Comparison of ENCODE assay signal across 30 mouse cellular contexts in genomic region chr6:29941036-29941435, GRCm38 (mm10). TPM values are rescaled to one million over a fixed set of nuclear protein-coding genes. Genes with fewer than 3 reads are reported as not detected.
DNase-seq lines count a peak whose midpoint lies in the region; ATAC-seq and TF ChIP-seq lines count a peak whose summit lies in the region.
"Had no signal": no experiment of that assay in that cellular context is flagged by ENCODE, and none has a peak within 500 bp of the region (broad histone marks: within the 10 kb centered on the region; RNA-seq: fewer than 3 reads in every experiment).

No protein-coding gene starts in this region.

- no peak overlapping the region for H3K9ac ChIP-seq in heart, embryonic 15.5 days
- no peak overlapping the region for H3K9ac ChIP-seq in liver, embryonic 12.5 days
- no peak overlapping the region for H3K9ac ChIP-seq in kidney, embryonic 15.5 days
- H3K9ac ChIP-seq: hindbrain, embryonic 13.5 days; limb, embryonic 15.5 days; liver, embryonic 14.5 days; neural tube, embryonic 15.5 days had no signal

- peaks cover 10% of the 10 kb centered on the region for H3K4me1 ChIP-seq in heart, embryonic 15.5 days (replicated peaks)
- H3K4me1 ChIP-seq in liver, embryonic 12.5 days = no peaks in the 10 kb centered on the region
- H3K4me1 ChIP-seq in kidney, embryonic 15.5 days = no peaks in the 10 kb centered on the region
- H3K4me1 ChIP-seq: hindbrain, embryonic 13.5 days; limb, embryonic 15.5 days; neural tube, embryonic 15.5 days had no signal

- no peaks in the 10 kb centered on the region for H3K79me2 ChIP-seq in myocyte (ENCODE audit: control insufficient read depth, insufficient read depth)

- H3K36me3 ChIP-seq in heart, embryonic 15.5 days = peaks cover 69% of the 10 kb centered on the region
- peaks cover 3% of the 10 kb centered on the region for H3K36me3 ChIP-seq in myocyte (ENCODE audit: control insufficient read depth, insufficient read depth)
- H3K36me3 ChIP-seq in liver, embryonic 12.5 days = no peaks in the 10 kb centered on the region
- H3K36me3 ChIP-seq in kidney, embryonic 15.5 days = no peaks in the 10 kb centered on the region
- H3K36me3 ChIP-seq: hindbrain, embryonic 13.5 days; limb, embryonic 15.5 days; neural tube, embryonic 15.5 days had no signal

- peak; percentile 61 for DNase-seq in gastrocnemius, adult 18-20 months (ENCODE audit: low spot score)
- DNase-seq in gastrocnemius, postnatal 36 days = no peak
- DNase-seq in heart, postnatal 14 days = no peak
- peak; percentile 17 for DNase-seq in NIH3T3 (ENCODE audit: low read depth)
- DNase-seq: adrenal gland, adult 2 months; cerebellum, adult 8-10 months; cerebellum, postnatal 25 days; heart, postnatal 36 days; lung, adult 2 months; midbrain, embryonic 14.5 days; retina, postnatal 1 day; right cerebral cortex, postnatal 14 days; thymus, postnatal 14 days had no signal

- WGBS in heart, embryonic 15.5 days = 51% methylated on average over 2 of the region's 2 CpGs
- WGBS in liver, embryonic 12.5 days (ENCODE audit: insufficient replicate concordance) = 72% methylated on average over 2 of the region's 2 CpGs
- WGBS in kidney, embryonic 15.5 days = 84% methylated on average over 2 of the region's 2 CpGs

- intact Hi-C loops in gastrocnemius, postnatal 36 days (cut with DNase I) = no loop called here
- intact Hi-C loops in heart, postnatal 14 days (cut with DNase I) = no loop called here

- no peak overlapping the region for H3ac ChIP-seq in myocyte (ENCODE audit: control insufficient read depth, insufficient read length)

- no peak for TF ChIP-seq POLR2A in myocyte (IDR thresholded peaks at IDR 0.05; ENCODE audit: insufficient read length, low read depth)

- H3K4me2 ChIP-seq in heart, embryonic 15.5 days = no peak overlapping the region
- H3K4me2 ChIP-seq in myocyte (ENCODE audit: low read depth) = peak overlapping the region; percentile 93
- H3K4me2 ChIP-seq in liver, embryonic 12.5 days = no peak overlapping the region
- H3K4me2 ChIP-seq in kidney, embryonic 15.5 days = no peak overlapping the region
- H3K4me2 ChIP-seq: heart, embryonic 11.5 days; hindbrain, embryonic 13.5 days; limb, embryonic 15.5 days; neural tube, embryonic 15.5 days had no signal

- no peaks in the 10 kb centered on the region for H3K9me3 ChIP-seq in heart, embryonic 15.5 days (replicated peaks)
- no peaks in the 10 kb centered on the region for H3K9me3 ChIP-seq in liver, embryonic 12.5 days (replicated peaks)
- no peaks in the 10 kb centered on the region for H3K9me3 ChIP-seq in kidney, embryonic 15.5 days (replicated peaks)
- H3K9me3 ChIP-seq: hindbrain, embryonic 13.5 days; limb, embryonic 15.5 days; neural tube, embryonic 15.5 days had no signal

- no peaks in the 10 kb centered on the region for H3K27me3 ChIP-seq in heart, embryonic 15.5 days
- H3K27me3 ChIP-seq in myocyte (ENCODE audit: control insufficient read depth, insufficient read depth, insufficient read length) = no peaks in the 10 kb centered on the region
- H3K27me3 ChIP-seq in liver, embryonic 12.5 days (replicated peaks) = no peaks in the 10 kb centered on the region
- no peaks in the 10 kb centered on the region for H3K27me3 ChIP-seq in kidney, embryonic 15.5 days
- H3K27me3 ChIP-seq: hindbrain, embryonic 13.5 days; limb, embryonic 15.5 days; neural tube, embryonic 15.5 days had no signal

- H3K4me3 ChIP-seq in heart, embryonic 15.5 days = no peak overlapping the region
- no peak overlapping the region for H3K4me3 ChIP-seq in myocyte
- H3K4me3 ChIP-seq in liver, embryonic 12.5 days = no peak overlapping the region
- no peak overlapping the region for H3K4me3 ChIP-seq in kidney, embryonic 15.5 days (replicated peaks)
- H3K4me3 ChIP-seq: erythroblast, embryonic 14.5 days; hindbrain, embryonic 13.5 days; left cerebral cortex, adult 2 months; limb, embryonic 15.5 days; neural tube, embryonic 15.5 days had no signal

- no peak for ATAC-seq in heart, embryonic 15.5 days (replicated peaks; ENCODE audit: insufficient number of reproducible peaks, insufficient read depth, low FRiP score, low read depth)
- ATAC-seq in liver, embryonic 12.5 days = no peak
- ATAC-seq in kidney, embryonic 15.5 days (replicated peaks; ENCODE audit: low FRiP score) = no peak
- ATAC-seq: activated CD4-positive, CD25-positive, alpha-beta regulatory T cell, adult 4 months; CD4-positive, CD25-positive, alpha-beta regulatory T cell, adult 4 months; forebrain, embryonic 16.5 days; intestine, postnatal 0 days had no signal

- 0 out of 2 replicates have a peak overlapping the region, but pooled peaks have one; percentile 45 for H3K27ac ChIP-seq in heart, embryonic 15.5 days
- H3K27ac ChIP-seq in liver, embryonic 12.5 days = no peak overlapping the region
- no peak overlapping the region for H3K27ac ChIP-seq in kidney, embryonic 15.5 days
- H3K27ac ChIP-seq: hindbrain, embryonic 13.5 days; left cerebral cortex, adult 2 months; limb, embryonic 15.5 days; liver, embryonic 14.5 days; macrophage; neural tube, embryonic 15.5 days had no signal

TF ChIP-seq in myocyte, 11 proteins besides CTCF, POLR2A, EP300 and RAD21:
- TF ChIP-seq MYOG (IDR thresholded peaks at IDR 0.05; ENCODE audit: control insufficient read depth in 1 of 3, insufficient read depth in 1 of 3, insufficient read length in 2 of 3, low read depth in 2 of 3) (peak; percentile 61 to 89 (median 79)), TCF12 (IDR thresholded peaks at IDR 0.05; ENCODE audit: insufficient read depth, poor library complexity, severe bottlenecking) (peak; percentile 90), MYOD1 (IDR thresholded peaks at IDR 0.05; ENCODE audit: control insufficient read depth in 1 of 3, insufficient read length in 2 of 3, low read depth in 2 of 3) (peak; percentile 97 to 99 (median 98)), USF1 (IDR thresholded peaks at IDR 0.05; ENCODE audit: low read depth) (no peak), TCF3 (IDR thresholded peaks at IDR 0.05; ENCODE audit: insufficient read length, low read depth) (peak; percentile 89)
TF ChIP-seq in myocyte: peak in this region for 4.

RNA-seq across cellular contexts. Expression of gene Strip2, which starts 24.2 kb away (rescaled TPM):
- 1 to 10 TPM; 1.1 to 1.2 TPM for total RNA-seq in gastrocnemius, adult 18-20 months (2021)
- total RNA-seq in gastrocnemius, postnatal 36 days (2021) = 1 to 10 TPM in 1 of 2 experiments, under 1 TPM in 1; 0.89 to 1.0 TPM
- 53.2 and 63.1 TPM in 2 replicates for polyA plus RNA-seq in heart, embryonic 15.5 days (2015; fragmentation: Nextera tagmentation; extraction: Ambion mirVana)
- 10 to 100 TPM; 62.5 to 69.9 TPM for total RNA-seq in heart, postnatal 14 days (2021)
- polyA plus RNA-seq in myocyte (2012; fragmentation: generic; extraction: Trizol) = 0.83 TPM
- polyA plus RNA-seq in liver, embryonic 12.5 days (2016; fragmentation: Nextera tagmentation; extraction: Ambion mirVana) = 0.54 and 0.72 TPM in 2 replicates
- 1.3 and 1.4 TPM in 2 replicates for polyA plus RNA-seq in kidney, embryonic 15.5 days (2015; fragmentation: Nextera tagmentation; extraction: Ambion mirVana)
- total RNA-seq: granulocyte monocyte progenitor cell, adult 5-6 weeks had no signal
- polyA plus RNA-seq: activated CD4-positive, CD25-positive, alpha-beta regulatory T cell, adult 4 months had no signal

Comparison
In these comparisons a context has a peak if more than half of its experiments do, and no peak if none do; other contexts are left out.
1. DNase-seq: peak in gastrocnemius, adult 18-20 months (single experiment) and NIH3T3 (single experiment); none in gastrocnemius, postnatal 36 days (0 of 2) and heart, postnatal 14 days (0 of 2).
2. RNA of gene Strip2, which starts 24.2 kb away (polyA plus RNA-seq): 53.2 to 63.1 TPM in heart, embryonic 15.5 days; 1.3 to 1.4 TPM in kidney, embryonic 15.5 days, 0.83 TPM in myocyte (single experiment) and 0.54 to 0.72 TPM in liver, embryonic 12.5 days; every median in the first group is over 10 times any median in the second.